Mouse (Mus musculus): ENCODE data around the gene Enox1. TPM values are rescaled to one million over a fixed set of nuclear protein-coding genes. Genes with fewer than 3 reads are reported as not detected.

Enox1 gene
- total and polyA plus RNA-seq, 2 experiments from 2014 or later, result 23.1 to 49.6 TPM

DNA sequence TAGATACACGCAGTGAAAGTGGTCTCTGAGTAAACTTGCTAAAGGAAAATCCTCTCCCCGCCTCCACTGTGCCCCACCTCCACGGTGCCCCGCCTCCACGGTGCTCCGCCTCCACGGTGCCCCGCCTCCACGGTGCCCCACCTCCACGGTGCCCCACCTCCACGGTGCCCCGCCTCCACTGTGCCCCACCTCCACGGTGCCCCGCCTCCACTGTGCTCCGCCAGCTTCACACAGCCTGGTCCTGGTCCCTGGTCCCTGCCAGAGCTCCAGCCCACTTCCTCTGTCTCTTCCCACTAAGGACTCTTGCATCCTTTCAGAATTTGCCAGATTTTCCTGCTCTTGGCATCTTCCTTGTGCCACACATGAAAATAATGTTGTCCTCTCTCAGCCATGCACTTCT is 326.5 kb downstream of the Enox1 start:
- no peak for DNase-seq (ENCODE audit: low spot score)
- no peak overlapping the region for H3K9ac ChIP-seq (replicated peaks; ENCODE audit: low read length, poor library complexity, severe bottlenecking)
- H3K4me2 ChIP-seq (ENCODE audit: low read depth, low read length, poor library complexity, severe bottlenecking), result no peak overlapping the region
- no peaks in the 10 kb centered on the region for H3K36me3 ChIP-seq (ENCODE audit: insufficient read depth, low read length)
- ATAC-seq (ENCODE audit: low FRiP score), result no peak
- no peaks in the 10 kb centered on the region for H3K27me3 ChIP-seq (ENCODE audit: insufficient read depth, low read length)
- no peaks in the 10 kb centered on the region for H3K4me1 ChIP-seq (ENCODE audit: insufficient read depth, low read length)
- no peak overlapping the region for H3K27ac ChIP-seq (ENCODE audit: low read depth, low read length)
- 52% methylated on average over 14 of the region's 15 CpGs for WGBS
- no peaks in the 10 kb centered on the region for H3K9me3 ChIP-seq (ENCODE audit: low read length)
- no peak overlapping the region for H3K4me3 ChIP-seq (ENCODE audit: low read depth, low read length)
- TF ChIP-seq CTCF (IDR thresholded peaks at IDR 0.05), result no peak

DNA sequence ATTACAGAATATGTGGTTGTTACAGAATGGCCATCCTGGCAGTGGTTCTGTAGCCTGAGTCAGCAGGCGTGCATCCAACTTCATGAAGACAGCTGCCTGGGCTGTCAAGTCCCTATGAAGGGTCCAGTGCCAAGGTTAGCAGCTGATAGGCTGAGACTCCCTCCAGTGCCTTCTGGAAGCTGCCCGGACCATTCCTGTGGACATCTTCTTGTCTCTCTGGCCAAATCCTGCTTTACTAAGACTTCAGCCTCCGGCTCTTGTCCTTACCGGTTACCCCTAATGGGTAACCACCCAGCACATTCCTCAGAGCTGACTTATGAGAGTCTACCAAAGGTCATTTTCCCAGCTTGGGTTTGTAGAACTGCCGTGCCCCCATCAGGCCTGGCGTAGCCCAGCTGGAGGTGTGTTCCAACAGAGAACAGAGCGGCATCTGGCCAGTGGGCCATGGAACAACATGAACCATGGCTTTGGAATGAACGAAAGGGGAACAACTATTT is 328.4 kb downstream of the Enox1 start:
- Histone ChIP-seq H3K4me2 (ENCODE audit: low read depth, low read length, poor library complexity, severe bottlenecking) (no peak overlapping the region), H3K27me3 (ENCODE audit: insufficient read depth, low read length) (no peaks in the 10 kb centered on the region), H3K4me1 (ENCODE audit: insufficient read depth, low read length) (no peaks in the 10 kb centered on the region), H3K27ac (ENCODE audit: low read depth, low read length) (no peak overlapping the region), H3K36me3 (ENCODE audit: insufficient read depth, low read length) (no peaks in the 10 kb centered on the region), H3K9ac (replicated peaks; ENCODE audit: low read length, poor library complexity, severe bottlenecking) (no peak overlapping the region), H3K4me3 (ENCODE audit: low read depth, low read length) (no peak overlapping the region), H3K9me3 (ENCODE audit: low read length) (no peaks in the 10 kb centered on the region)
- no peak for ATAC-seq (ENCODE audit: low FRiP score)
- peak; percentile 88 for DNase-seq (ENCODE audit: low spot score)
- no peak for TF ChIP-seq CTCF (IDR thresholded peaks at IDR 0.05)
- 81% methylated on average over 8 of the region's 8 CpGs for WGBS

DNA sequence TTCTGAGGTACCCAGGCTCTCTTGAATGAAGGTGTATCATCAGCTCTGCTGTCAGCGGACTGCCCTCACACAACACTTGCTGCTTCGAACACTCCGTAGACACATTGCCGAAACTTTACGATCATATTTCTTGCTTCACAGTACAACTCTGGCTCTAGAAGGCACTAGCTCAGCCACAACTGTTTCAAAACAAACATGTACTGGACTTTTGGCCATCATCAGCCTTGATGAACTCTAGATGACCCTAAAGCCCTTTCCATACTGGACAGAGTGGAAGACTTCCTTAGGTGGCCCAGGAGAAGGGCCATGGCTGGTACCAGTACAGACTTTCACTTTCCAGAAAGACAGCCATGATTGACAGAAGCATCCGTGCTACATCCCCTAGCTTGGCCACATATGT is 334.1 kb downstream of the Enox1 start:
- no peak for DNase-seq (ENCODE audit: low spot score)
- no peak for ATAC-seq (ENCODE audit: low FRiP score)
- Histone ChIP-seq H3K4me3 (ENCODE audit: low read depth, low read length) (no peak overlapping the region), H3K4me1 (ENCODE audit: insufficient read depth, low read length) (no peaks in the 10 kb centered on the region), H3K9me3 (ENCODE audit: low read length) (no peaks in the 10 kb centered on the region), H3K27ac (ENCODE audit: low read depth, low read length) (no peak overlapping the region), H3K36me3 (ENCODE audit: insufficient read depth, low read length) (no peaks in the 10 kb centered on the region), H3K9ac (replicated peaks; ENCODE audit: low read length, poor library complexity, severe bottlenecking) (no peak overlapping the region), H3K27me3 (ENCODE audit: insufficient read depth, low read length) (no peaks in the 10 kb centered on the region), H3K4me2 (ENCODE audit: low read depth, low read length, poor library complexity, severe bottlenecking) (no peak overlapping the region)
- TF ChIP-seq CTCF (IDR thresholded peaks at IDR 0.05), result no peak
- 95% methylated on average over 6 of the region's 6 CpGs for WGBS

DNA sequence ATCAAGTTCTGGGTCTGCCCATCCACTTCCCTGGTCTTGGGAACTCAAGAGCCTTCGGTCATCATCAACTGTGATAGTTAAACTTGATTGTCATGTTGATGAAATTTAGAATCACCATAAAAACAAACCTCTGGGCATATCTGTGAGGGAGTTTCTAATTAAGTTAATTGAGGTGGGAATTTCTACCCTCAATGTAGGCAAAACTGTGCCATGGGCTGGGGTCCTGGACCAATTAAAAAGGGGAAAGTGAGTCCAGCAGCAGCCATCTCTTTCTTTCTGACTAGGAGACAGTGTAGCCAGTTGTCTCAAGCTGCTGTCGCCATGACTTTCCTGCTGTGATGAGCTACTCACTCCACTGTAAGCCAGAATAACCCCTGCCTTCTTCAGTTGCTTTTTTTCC is 335.2 kb downstream of the Enox1 start:
- Histone ChIP-seq H3K4me3 (ENCODE audit: low read depth, low read length) (no peak overlapping the region), H3K4me1 (ENCODE audit: insufficient read depth, low read length) (no peaks in the 10 kb centered on the region), H3K27me3 (ENCODE audit: insufficient read depth, low read length) (no peaks in the 10 kb centered on the region), H3K9me3 (ENCODE audit: low read length) (no peaks in the 10 kb centered on the region), H3K4me2 (ENCODE audit: low read depth, low read length, poor library complexity, severe bottlenecking) (no peak overlapping the region), H3K36me3 (ENCODE audit: insufficient read depth, low read length) (no peaks in the 10 kb centered on the region), H3K9ac (replicated peaks; ENCODE audit: low read length, poor library complexity, severe bottlenecking) (no peak overlapping the region), H3K27ac (ENCODE audit: low read depth, low read length) (no peak overlapping the region)
- DNase-seq (ENCODE audit: low spot score) (no peak), ATAC-seq (ENCODE audit: low FRiP score) (no peak)
- TF ChIP-seq CTCF (IDR thresholded peaks at IDR 0.05), result no peak
- WGBS, result 97% methylated on average over 2 of the region's 2 CpGs

DNA sequence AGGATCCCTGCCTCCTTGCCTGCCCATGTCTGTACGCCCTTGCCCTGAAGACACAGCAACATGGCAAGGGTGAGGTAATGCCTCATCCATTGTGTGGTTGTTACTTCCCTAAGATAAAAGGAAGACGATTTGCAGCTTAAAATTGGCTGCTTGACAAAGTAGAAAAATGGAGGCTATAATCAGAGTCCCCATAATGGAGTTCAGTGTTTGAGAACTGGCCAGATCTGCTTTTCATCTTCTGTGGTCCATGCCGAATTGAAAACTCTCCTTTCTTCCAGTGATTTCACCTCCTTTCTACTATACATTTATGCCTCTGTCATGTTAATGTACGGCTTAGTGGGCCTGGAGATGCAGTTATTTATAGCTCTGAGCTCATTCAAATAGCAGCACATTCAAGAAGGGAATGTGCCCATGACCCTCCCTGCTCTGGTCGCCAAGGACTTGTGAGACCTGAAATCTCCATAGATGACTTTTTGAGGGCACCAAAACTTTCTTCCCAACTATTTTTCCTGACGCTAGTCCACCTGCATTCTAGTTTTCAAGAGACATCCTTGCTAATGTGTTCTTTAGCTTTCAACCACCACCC is 343.5 kb downstream of the Enox1 start:
- Histone ChIP-seq H3K9ac (replicated peaks; ENCODE audit: low read length, poor library complexity, severe bottlenecking) (no peak overlapping the region), H3K27me3 (ENCODE audit: insufficient read depth, low read length) (no peaks in the 10 kb centered on the region), H3K4me2 (ENCODE audit: low read depth, low read length, poor library complexity, severe bottlenecking) (no peak overlapping the region), H3K9me3 (ENCODE audit: low read length) (no peaks in the 10 kb centered on the region), H3K4me1 (ENCODE audit: insufficient read depth, low read length) (no peaks in the 10 kb centered on the region), H3K4me3 (ENCODE audit: low read depth, low read length) (no peak overlapping the region), H3K27ac (ENCODE audit: low read depth, low read length) (no peak overlapping the region), H3K36me3 (ENCODE audit: insufficient read depth, low read length) (no peaks in the 10 kb centered on the region)
- 45% methylated on average over 6 of the region's 6 CpGs for WGBS
- no peak for TF ChIP-seq CTCF (IDR thresholded peaks at IDR 0.05)
- DNase-seq (ENCODE audit: low spot score) (no peak), ATAC-seq (ENCODE audit: low FRiP score) (no peak)

DNA sequence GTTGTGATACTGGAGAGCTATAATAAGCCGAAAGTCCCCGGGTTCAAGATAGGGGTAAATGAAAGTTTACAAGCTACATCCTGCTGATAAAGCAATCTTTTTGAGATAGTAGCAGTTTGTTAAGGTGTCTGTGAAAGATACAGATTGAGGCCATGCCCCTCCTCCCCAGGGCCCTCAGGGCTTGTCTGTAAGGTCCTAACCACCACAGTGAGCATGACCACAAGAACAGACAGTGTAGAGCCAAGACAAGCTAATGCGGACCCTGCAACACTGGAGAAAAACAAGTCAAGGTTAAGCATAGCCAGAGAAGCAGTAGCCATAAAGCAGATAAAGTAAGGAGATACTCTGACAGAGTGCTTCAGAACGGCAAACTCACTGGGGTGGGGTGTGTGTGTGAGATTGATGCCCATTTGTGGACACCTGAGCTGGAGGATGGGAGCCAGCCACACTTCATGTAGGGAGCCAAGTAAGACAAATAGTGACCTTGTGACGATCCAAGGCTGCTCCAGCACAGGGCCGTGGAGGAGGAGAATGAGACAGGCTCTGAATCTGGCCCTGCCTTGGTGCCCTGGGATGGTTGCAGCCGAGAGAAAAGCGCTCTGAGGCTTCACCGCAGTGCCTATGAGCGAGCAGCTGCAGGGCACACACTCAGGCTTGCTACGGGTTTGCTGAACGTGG is 348.0 kb downstream of the Enox1 start:
- H3K4me3 ChIP-seq (ENCODE audit: low read depth, low read length), result no peak overlapping the region
- H3K36me3 ChIP-seq (ENCODE audit: insufficient read depth, low read length), result 0 out of 2 replicates have a peak, but pooled peaks cover 4% of the 10 kb centered on the region
- 87% methylated on average over 12 of the region's 12 CpGs for WGBS
- H3K9me3 ChIP-seq (ENCODE audit: low read length), result no peaks in the 10 kb centered on the region
- no peak overlapping the region for H3K27ac ChIP-seq (ENCODE audit: low read depth, low read length)
- H3K9ac ChIP-seq (replicated peaks; ENCODE audit: low read length, poor library complexity, severe bottlenecking), result no peak overlapping the region; the same call in 1 of the 2 replicates
- no peak for TF ChIP-seq CTCF (IDR thresholded peaks at IDR 0.05)
- no peaks in the 10 kb centered on the region for H3K27me3 ChIP-seq (ENCODE audit: insufficient read depth, low read length)
- no peaks in the 10 kb centered on the region for H3K4me1 ChIP-seq (ENCODE audit: insufficient read depth, low read length)
- DNase-seq (ENCODE audit: low spot score) (no peak), ATAC-seq (ENCODE audit: low FRiP score) (no peak)
- H3K4me2 ChIP-seq (ENCODE audit: low read depth, low read length, poor library complexity, severe bottlenecking), result no peak overlapping the region

Measured in midbrain, postnatal 0 days (tissue).